Mouse (Mus musculus) liver, adult 2 months (tissue): ENCODE data around the gene Hmgcll1. TPM values are rescaled to one million over a fixed set of nuclear protein-coding genes. Genes with fewer than 3 reads are reported as not detected.
"Not testable (repeated sequence)": the region's sequence is repeated elsewhere in the genome, so short reads cannot be mapped to it uniquely, and the experiment has no call there.

Experiments used
- DNase-seq: peaks from one replicate; pipeline ENCODE4 v3.0.0-alpha.2; 2011; ENCODE audit warnings: low read depth, low spot score; ENCODE audit errors: extremely low read depth
- H3K27ac ChIP-seq: fragments of 200-500 bp; replicated peaks from 2 replicates; pipeline ENCODE4 v1.5.1; 2012; ENCODE audit warnings: low read depth, mild to moderate bottlenecking, control low read depth, inconsistent platforms, low read length; ENCODE audit not compliant: insufficient read depth
- H3K27me3 ChIP-seq: fragments of 200-500 bp; 2 replicates; pipeline ENCODE4 v1.6.1; 2012; ENCODE audit warnings: mild to moderate bottlenecking, moderate library complexity, low read length, inconsistent platforms; ENCODE audit not compliant: control insufficient read depth, insufficient read depth
- H3K36me3 ChIP-seq: fragments of 200-500 bp; 2 replicates; pipeline ENCODE4 v1.6.1; 2012; ENCODE audit warnings: low read length, inconsistent platforms; ENCODE audit not compliant: control insufficient read depth, insufficient read depth
- H3K4me1 ChIP-seq: fragments of 200-500 bp; 2 replicates; pipeline ENCODE4 v1.6.1; 2011; ENCODE audit warnings: low read length; ENCODE audit not compliant: control insufficient read depth, insufficient read depth
- H3K4me3 ChIP-seq: fragments of 200-500 bp; 2 replicates; pipeline ENCODE4 v1.5.1; 2011; ENCODE audit warnings: low read depth, mild to moderate bottlenecking, control low read depth, low read length, moderate library complexity; ENCODE audit not compliant: insufficient read depth
- H3K79me2 ChIP-seq: fragments of 200-500 bp; 2 replicates; pipeline ENCODE4 v1.6.1; 2012; ENCODE audit warnings: inconsistent platforms, mild to moderate bottlenecking, low read length, moderate library complexity; ENCODE audit not compliant: control insufficient read depth, insufficient read depth
- H3K9ac ChIP-seq: fragments of 200-500 bp; 2 replicates; pipeline ENCODE4 v1.6.1; 2012; ENCODE audit warnings: low read depth, mild to moderate bottlenecking, control low read depth, inconsistent platforms, low read length
- CTCF ChIP-seq: fragments of 200-500 bp; IDR thresholded peaks from 2 replicates; pipeline ENCODE4 v1.5.1; 2011; ENCODE audit warnings: low read depth, low read length, control low read depth
- POLR2A ChIP-seq: fragments of 200-500 bp; IDR thresholded peaks from 2 replicates; pipeline ENCODE4 v1.6.1; 2011; ENCODE audit warnings: low read length, control low read depth; ENCODE audit not compliant: insufficient read depth; ENCODE audit errors: extremely low read depth
- WGBS: fragments of 180-500 bp; shearing (Covaris S2); methylation state at CpG from one replicate; pipeline ENCODE4 v1.1.7; 2018; 5-methylcytosine and 5-hydroxymethylcytosine counted together
- polyA plus RNA-seq: library from polyadenylated mRNA; depleted of rRNA; stranded (reverse); fragments of >200 nt; gene quantifications from 2 replicates; pipeline ENCODE4 v1.2.3, GENCODE M21; 2012
- total RNA-seq: library from RNA; depleted of rRNA; stranded (reverse); fragments of >200 nt; gene quantifications from 2 replicates; pipeline ENCODE4 v1.2.3, GENCODE M21; 2014

The Hmgcll1 gene
- total and polyA plus RNA-seq, 2 experiments: 0.02 to 0.09 TPM

GRCm38 (mm10) chr9:76122888-76123287, 108.2 kb downstream of the Hmgcll1 start:
- not testable (repeated sequence) for H3K9ac ChIP-seq, H3K4me3 ChIP-seq, H3K27me3 ChIP-seq, H3K4me1 ChIP-seq, H3K79me2 ChIP-seq, H3K27ac ChIP-seq, H3K36me3 ChIP-seq
- 1% methylated on average over 2 of the region's 2 CpGs for WGBS
- DNase-seq: peak; percentile 35
- TF ChIP-seq CTCF: peak; percentile 25; the same call in 1 of the 2 replicates

- WGBS: 17% methylated on average over 4 of the region's 4 CpGs
These were observed 109.6 kb downstream of the Hmgcll1 start for GRCm38 (mm10) chr9:76124249-76124648.

DNA sequence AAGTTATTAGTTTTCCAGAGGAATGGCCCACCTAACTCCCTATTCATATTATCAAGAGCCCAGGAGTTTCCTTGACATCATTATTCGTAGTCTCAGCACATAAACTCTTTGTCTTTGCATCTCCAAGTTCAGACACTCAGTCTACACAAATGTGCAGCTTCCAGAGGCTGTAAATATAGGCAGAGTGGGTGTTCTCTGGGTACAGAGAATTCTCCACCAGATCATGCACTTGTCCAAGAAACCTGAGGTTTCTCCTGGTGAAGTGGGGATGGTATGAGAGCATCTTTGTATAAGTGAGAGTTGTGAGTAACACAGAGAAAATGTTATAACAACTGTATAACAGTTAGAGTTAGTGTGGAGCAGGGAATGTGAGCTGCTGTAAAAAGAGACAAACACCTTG, 114.7 kb downstream of the Hmgcll1 start:
- 60% methylated on average over 1 of the region's 1 CpGs for WGBS

More at GRCm38 (mm10) chr9:76124249-76124648, 109.6 kb downstream of the Hmgcll1 start:
- no peak overlapping the region for H3K9ac ChIP-seq
- peak; percentile 80 for DNase-seq
- TF ChIP-seq CTCF (no peak), POLR2A (no peak)
- no peaks in the 10 kb centered on the region for H3K27me3 ChIP-seq
- H3K27ac ChIP-seq: no peak overlapping the region
- H3K4me3 ChIP-seq: no peak overlapping the region
- H3K36me3 ChIP-seq: no peaks in the 10 kb centered on the region
- H3K4me1 ChIP-seq: peaks cover 2% of the 10 kb centered on the region; the same call in 1 of the 2 replicates
- no peaks in the 10 kb centered on the region for H3K79me2 ChIP-seq

DNA sequence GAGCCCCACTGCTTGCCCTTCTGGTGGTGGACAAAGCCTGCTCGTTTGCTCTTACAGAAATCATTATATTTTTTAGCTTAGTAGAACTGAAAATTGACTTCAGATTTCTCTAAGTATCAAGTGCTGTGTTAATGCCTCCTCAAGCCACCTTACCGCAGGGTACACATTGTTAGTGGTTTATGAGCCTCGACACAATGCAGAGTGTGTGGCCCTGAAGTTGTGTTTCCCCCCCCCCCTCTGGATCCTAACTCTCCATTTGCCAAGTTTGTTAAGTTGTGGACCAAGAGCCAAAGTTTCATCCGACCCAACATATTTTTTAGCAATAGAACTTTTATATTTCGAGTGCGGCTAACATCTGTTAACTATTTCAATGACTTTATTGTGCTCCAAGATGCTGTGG, 119.4 kb downstream of the Hmgcll1 start:
- Histone ChIP-seq H3K79me2 (no peaks in the 10 kb centered on the region), H3K27ac (no peak overlapping the region), H3K4me1 (no peaks in the 10 kb centered on the region), H3K27me3 (no peaks in the 10 kb centered on the region), H3K9ac (no peak overlapping the region), H3K36me3 (no peaks in the 10 kb centered on the region), H3K4me3 (no peak overlapping the region)
- no peak for DNase-seq
- 79% methylated on average over 6 of the region's 6 CpGs for WGBS
- no peak for TF ChIP-seq CTCF
- no peak for TF ChIP-seq POLR2A

More for the DNA sequence above, 114.7 kb downstream of the Hmgcll1 start:
- no peaks in the 10 kb centered on the region for H3K27me3 ChIP-seq
- no peak overlapping the region for H3K9ac ChIP-seq
- no peak overlapping the region for H3K4me3 ChIP-seq
- H3K36me3 ChIP-seq: no peaks in the 10 kb centered on the region
- TF ChIP-seq POLR2A: no peak
- TF ChIP-seq CTCF: no peak
- no peaks in the 10 kb centered on the region for H3K79me2 ChIP-seq
- H3K4me1 ChIP-seq: peaks cover 1% of the 10 kb centered on the region; the same call in 1 of the 2 replicates
- H3K27ac ChIP-seq: no peak overlapping the region
- no peak for DNase-seq

DNA sequence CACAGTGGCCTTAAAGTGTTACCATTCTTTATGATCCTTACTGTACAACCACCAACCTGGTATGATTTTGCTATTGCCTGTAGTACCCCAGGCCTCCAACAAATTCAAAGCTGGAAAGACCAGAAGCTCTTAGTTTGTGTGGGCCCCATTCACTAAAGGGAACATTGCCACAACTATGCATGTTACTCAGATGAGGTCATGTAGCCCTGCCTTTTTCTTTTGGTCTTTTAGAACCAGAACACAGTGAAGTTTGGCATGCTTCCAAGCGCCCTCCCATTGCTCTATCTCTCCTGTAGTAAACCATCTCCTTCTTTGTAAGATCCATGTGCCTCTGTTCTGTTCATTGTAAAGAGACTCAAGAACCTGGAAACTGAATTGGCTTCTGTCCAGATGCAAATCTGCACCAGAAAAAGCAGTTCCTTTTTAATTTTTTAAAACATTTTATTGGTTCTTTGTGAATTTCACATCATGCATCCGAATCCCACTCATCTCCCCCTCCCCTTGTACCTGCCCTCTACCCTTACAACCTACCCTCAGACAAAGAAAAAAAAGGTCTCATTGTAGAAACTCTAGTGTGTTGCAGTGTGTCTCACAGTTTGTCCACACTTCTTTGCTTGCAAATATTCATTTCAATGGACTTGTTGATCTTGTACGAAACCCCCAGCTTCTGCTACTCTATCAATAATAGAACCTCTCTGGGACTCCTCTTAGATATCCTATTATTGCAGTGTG, 123.9 kb downstream of the Hmgcll1 start:
- 75% methylated on average over 3 of the region's 3 CpGs for WGBS
- H3K27me3 ChIP-seq: no peaks in the 10 kb centered on the region
- no peak for DNase-seq
- H3K4me3 ChIP-seq: no peak overlapping the region
- no peaks in the 10 kb centered on the region for H3K36me3 ChIP-seq
- no peak overlapping the region for H3K27ac ChIP-seq
- no peak overlapping the region for H3K9ac ChIP-seq
- TF ChIP-seq CTCF (no peak), POLR2A (no peak)
- H3K4me1 ChIP-seq: no peaks in the 10 kb centered on the region
- H3K79me2 ChIP-seq: no peaks in the 10 kb centered on the region

DNA sequence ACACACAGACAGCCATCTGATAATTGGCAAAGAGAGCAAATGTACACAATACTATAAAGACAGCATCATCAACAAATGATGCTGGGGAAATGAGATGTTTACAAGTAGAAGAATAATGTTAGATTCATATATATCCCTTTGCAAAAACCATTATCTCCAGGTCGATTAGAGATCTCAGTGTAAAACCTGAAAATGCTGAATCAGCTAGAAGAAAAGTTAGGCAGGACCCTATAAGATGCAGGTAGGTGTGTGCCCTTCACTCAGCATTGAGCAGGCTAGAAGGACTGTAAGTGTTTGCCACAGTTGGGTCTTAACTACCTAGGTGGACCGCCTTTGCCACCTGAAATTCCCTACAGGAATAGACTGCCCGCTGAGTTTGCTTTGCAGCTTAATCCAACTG, 130.9 kb downstream of the Hmgcll1 start:
- no peak overlapping the region for H3K27ac ChIP-seq
- no peak overlapping the region for H3K4me3 ChIP-seq
- WGBS: 64% methylated on average over 3 of the region's 3 CpGs
- no peaks in the 10 kb centered on the region for H3K36me3 ChIP-seq
- H3K4me1 ChIP-seq: no peaks in the 10 kb centered on the region
- no peak for DNase-seq
- H3K9ac ChIP-seq: no peak overlapping the region
- no peaks in the 10 kb centered on the region for H3K79me2 ChIP-seq
- TF ChIP-seq POLR2A (no peak), CTCF (no peak)
- H3K27me3 ChIP-seq: no peaks in the 10 kb centered on the region
